ENCODE assay signal across 25 mouse cellular contexts in genomic region chr1:138273438-138273837, GRCm38 (mm10). TPM values are rescaled to one million over a fixed set of nuclear protein-coding genes. Genes with fewer than 3 reads are reported as not detected.
"Had no signal": no experiment of that assay in that cellular context is flagged by ENCODE, and none has a peak within 500 bp of the region (broad histone marks: within the 10 kb centered on the region; RNA-seq: fewer than 3 reads in every experiment).

TSS of gene Atp6v1g3 (plus strand) at chr1:138273738.

- H3K36me3 ChIP-seq: midbrain, embryonic 13.5 days; midbrain, embryonic 15.5 days; neural tube, embryonic 13.5 days; neural tube, embryonic 15.5 days had no signal

- H3K27ac ChIP-seq: midbrain, embryonic 13.5 days; midbrain, embryonic 15.5 days; neural tube, embryonic 13.5 days; neural tube, embryonic 15.5 days had no signal

- DNase-seq: lung, adult 18-20 months; lung, embryonic 14.5 days; lung, postnatal 10 days; lung, postnatal 4 days; retina, postnatal 1 day; right cerebral cortex, adult 18-20 months; right cerebral cortex, postnatal 25 days; right cerebral cortex, postnatal 4 days; spleen, adult 18-20 months; thymus, adult 18-20 months; thymus, postnatal 14 days; thymus, postnatal 36 days had no signal

- H3K9ac ChIP-seq: lung, embryonic 14.5 days; midbrain, embryonic 13.5 days; midbrain, embryonic 15.5 days; neural tube, embryonic 13.5 days; neural tube, embryonic 15.5 days had no signal

- H3K4me3 ChIP-seq: megakaryocyte, embryonic 14.5 days; midbrain, embryonic 13.5 days; midbrain, embryonic 15.5 days; myocyte; neural tube, embryonic 13.5 days; neural tube, embryonic 15.5 days had no signal

- ATAC-seq: midbrain, embryonic 13.5 days; midbrain, embryonic 15.5 days had no signal

- H3K4me1 ChIP-seq: megakaryocyte, embryonic 14.5 days; midbrain, embryonic 13.5 days; midbrain, embryonic 15.5 days; neural tube, embryonic 13.5 days; neural tube, embryonic 15.5 days had no signal

- H3K27me3 ChIP-seq: megakaryocyte, embryonic 14.5 days; midbrain, embryonic 13.5 days; midbrain, embryonic 15.5 days; neural tube, embryonic 13.5 days; neural tube, embryonic 15.5 days had no signal

- H3K4me2 ChIP-seq: lung, embryonic 14.5 days; midbrain, embryonic 11.5 days; midbrain, embryonic 13.5 days; midbrain, embryonic 15.5 days; neural tube, embryonic 13.5 days; neural tube, embryonic 15.5 days had no signal

- H3K9me3 ChIP-seq: megakaryocyte, embryonic 14.5 days; midbrain, embryonic 13.5 days; midbrain, embryonic 15.5 days; neural tube, embryonic 13.5 days; neural tube, embryonic 15.5 days had no signal

RNA-seq across cellular contexts. Expression of gene Atp6v1g3, which starts in this region (rescaled TPM):
- polyA plus RNA-seq: lung, embryonic 14.5 days; lung, embryonic 16.5 days; midbrain, embryonic 11.5 days; midbrain, embryonic 13.5 days; midbrain, embryonic 15.5 days; midbrain, postnatal 0 days; neural tube, embryonic 11.5 days; neural tube, embryonic 13.5 days; neural tube, embryonic 15.5 days; small intestine, adult 2 months; stomach, embryonic 14.5 days; stomach, embryonic 16.5 days had no signal
